Mouse (Mus musculus) B cell, adult 2 months (primary cell): Measurements from ENCODE around the gene Pim2.

Source experiments
- DNase-seq, 2 experiments: peaks; one replicate each; pipeline ENCODE4 v3.0.0; 2022

The Pim2 gene

GRCm38 (mm10) chrX:7878007-7878419, at the start of gene Pim2:
Gene Pim2, plus strand, starts transcription at chrX:7878262.
- peak; percentile 86 to 88 for DNase-seq

GRCm38 (mm10) chrX:7837146-7837545, 40.9 kb upstream of the Pim2 start:
- no peak for DNase-seq

GRCm38 (mm10) chrX:7840842-7841162, 37.3 kb upstream of the Pim2 start:
- DNase-seq, result no peak

GRCm38 (mm10) chrX:7841163-7842162, 36.6 kb upstream of the Pim2 start, which contains the start of gene Otud5:
Gene Otud5, plus strand, starts transcription at chrX:7841364.
- DNase-seq, result peak; percentile 93 to 95

- peak in 1 of 2 experiments; percentile 33 for DNase-seq
Observed at GRCm38 (mm10) chrX:7842318-7842717, 35.7 kb upstream of the Pim2 start.

GRCm38 (mm10) chrX:7847845-7848244, 30.2 kb upstream of the Pim2 start:
- no peak for DNase-seq

GRCm38 (mm10) chrX:7854578-7854977, 23.5 kb upstream of the Pim2 start:
- DNase-seq, result peak; percentile 64 to 67

- no peak for DNase-seq
Observed at GRCm38 (mm10) chrX:7859191-7859753, 18.8 kb upstream of the Pim2 start.

- no peak for DNase-seq
Observed at GRCm38 (mm10) chrX:7863181-7863580, 14.9 kb upstream of the Pim2 start.

GRCm38 (mm10) chrX:7864551-7864950, 13.5 kb upstream of the Pim2 start:
- peak; percentile 31 to 35 for DNase-seq

GRCm38 (mm10) chrX:7865343-7865742, 12.7 kb upstream of the Pim2 start:
- DNase-seq, result peak; percentile 29 to 32

- DNase-seq, result no peak
Observed at GRCm38 (mm10) chrX:7865786-7866185, 12.3 kb upstream of the Pim2 start.

GRCm38 (mm10) chrX:7867141-7867540, 10.9 kb upstream of the Pim2 start:
- no peak for DNase-seq

- no peak for DNase-seq
Observed at GRCm38 (mm10) chrX:7868506-7868905, 9.6 kb upstream of the Pim2 start.

GRCm38 (mm10) chrX:7869826-7870225, 8.2 kb upstream of the Pim2 start:
- DNase-seq, result no peak

GRCm38 (mm10) chrX:7878495-7878894, 433 bp downstream of the Pim2 start:
- peak; percentile 27 to 30 for DNase-seq

- peak; percentile 75 for DNase-seq
Observed at GRCm38 (mm10) chrX:7879819-7880218, 1.8 kb downstream of the Pim2 start.

GRCm38 (mm10) chrX:7883841-7884567, 5.9 kb downstream of the Pim2 start, which contains the start of gene Slc35a2:
Gene Slc35a2, plus strand, starts transcription at chrX:7884028.
- DNase-seq, result peak; percentile 76 to 77

GRCm38 (mm10) chrX:7898211-7898610, 20.1 kb downstream of the Pim2 start:
- DNase-seq, result peak; percentile 47 to 63

GRCm38 (mm10) chrX:7898880-7899874, 21.1 kb downstream of the Pim2 start, which contains the start of the genes Pqbp1 and Timm17b:
Gene Pqbp1, minus strand, starts transcription at chrX:7899269.
Gene Timm17b, plus strand, starts transcription at chrX:7899357.
- DNase-seq, result peak; percentile 84 to 86

GRCm38 (mm10) chrX:7904441-7904840, 26.4 kb downstream of the Pim2 start:
- DNase-seq, result no peak

- DNase-seq, result no peak
Observed at GRCm38 (mm10) chrX:7907735-7908134, 29.7 kb downstream of the Pim2 start, which contains the start of gene Gm10491. Gene Gm10491, minus strand, starts transcription at chrX:7907835.
